Mouse (Mus musculus): ENCODE results near the gene 1600014C10Rik. TPM values are rescaled to one million over a fixed set of nuclear protein-coding genes. Genes with fewer than 3 reads are reported as not detected.

1600014C10Rik gene
- polyA plus RNA-seq, 1 experiment from 2014 or later: 18.2 TPM

DNA sequence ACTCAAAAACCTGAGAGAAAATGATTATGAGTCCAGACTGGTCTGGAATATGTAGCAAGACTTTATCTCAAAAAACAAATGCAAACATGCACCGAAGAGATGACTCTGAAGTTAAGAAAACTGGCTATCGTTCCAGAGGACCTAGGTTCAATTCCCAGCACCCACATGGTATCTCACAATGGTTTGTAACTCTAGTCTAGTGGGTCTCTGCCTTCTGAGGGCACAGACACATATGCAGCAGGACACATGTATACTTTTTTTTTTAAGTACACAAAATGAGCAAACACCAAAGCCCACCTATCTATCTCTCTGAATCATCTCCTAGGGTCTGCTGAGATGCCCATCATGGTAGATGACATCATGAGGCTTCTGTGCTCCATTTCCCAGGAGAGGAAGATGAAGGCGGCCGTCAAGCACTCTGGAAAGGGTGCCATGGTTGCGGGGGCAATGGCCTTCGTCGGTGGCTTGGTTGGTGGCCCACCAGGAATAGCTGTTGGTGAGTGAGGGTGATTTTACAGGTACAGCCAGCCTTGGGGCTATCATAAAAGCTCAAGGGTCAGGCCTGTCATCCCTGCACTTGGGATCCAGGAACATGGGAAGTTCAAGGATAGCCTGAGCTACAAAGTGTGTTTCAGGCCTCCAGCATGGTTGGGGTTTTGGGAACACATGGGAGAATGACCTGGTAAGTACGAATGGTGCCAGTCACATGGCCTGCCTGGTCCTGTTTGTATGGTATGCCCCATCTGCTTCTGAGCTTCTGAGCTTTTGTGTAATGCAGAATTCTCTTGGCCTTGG lies 5.5 kb downstream of the 1600014C10Rik start:
- WGBS: 91% methylated on average over 8 of the region's 8 CpGs
- Histone ChIP-seq H3K4me2 (replicated peaks; ENCODE audit: low read depth) (no peak overlapping the region), H3K4me3 (ENCODE audit: low read depth, low read length) (no peak overlapping the region)

DNA sequence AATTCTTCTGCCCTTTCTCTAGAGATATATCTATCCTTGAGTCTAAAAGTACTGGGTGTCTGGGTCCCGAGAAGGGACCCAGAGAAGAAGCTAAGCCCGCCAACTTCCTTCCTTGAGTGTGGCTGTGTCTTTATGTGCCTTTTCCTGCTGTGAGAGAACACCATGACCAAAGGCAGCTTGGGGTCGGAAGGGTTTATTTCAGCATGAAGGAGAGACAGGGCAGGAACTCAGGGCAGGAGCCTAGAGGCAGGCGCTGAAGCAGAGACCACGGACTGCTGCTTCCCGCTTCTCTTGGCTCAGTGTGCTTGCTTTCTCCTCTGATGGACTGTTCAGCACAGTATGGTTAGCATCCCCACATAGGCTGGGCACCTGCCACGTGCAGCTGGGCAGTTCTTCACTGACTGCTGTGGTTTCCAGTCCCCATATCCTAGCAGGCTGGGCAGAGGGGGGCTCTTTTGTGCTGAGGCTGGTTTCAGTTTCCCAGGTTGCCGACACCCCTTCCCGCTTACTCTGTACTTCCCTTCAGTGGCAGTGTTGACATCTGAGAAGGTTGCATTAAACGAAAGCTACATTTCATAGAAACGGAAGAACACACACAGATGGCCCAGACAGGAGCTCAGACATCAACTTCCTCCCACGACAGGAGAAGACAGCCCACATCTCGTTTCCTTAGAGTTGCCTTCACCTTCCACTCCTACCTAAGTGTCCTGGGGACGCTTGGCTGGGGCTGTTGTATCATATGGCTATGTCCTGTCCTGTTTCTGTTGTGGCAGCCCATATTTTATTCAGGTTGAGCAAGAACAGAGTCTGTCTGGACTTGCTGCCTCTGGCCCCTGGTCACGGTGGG lies 6.3 kb downstream of the 1600014C10Rik start:
- 79% methylated on average over 15 of the region's 15 CpGs for WGBS
- Histone ChIP-seq H3K4me2 (replicated peaks; ENCODE audit: low read depth) (no peak overlapping the region), H3K27ac (ENCODE audit: low read depth, low read length) (no peak overlapping the region), H3K4me1 (replicated peaks; ENCODE audit: control insufficient read depth, insufficient read depth, low read length) (0 out of 2 replicates have a peak, but pooled peaks cover 3% of the 10 kb centered on the region), H3K27me3 (replicated peaks; ENCODE audit: control insufficient read depth, insufficient read depth, low read length) (no peaks in the 10 kb centered on the region), H3K36me3 (ENCODE audit: control insufficient read depth, insufficient read depth) (peaks cover 17% of the 10 kb centered on the region; the same call in 1 of the 2 replicates), H3K9me3 (ENCODE audit: control insufficient read depth) (no peaks in the 10 kb centered on the region), H3K9ac (ENCODE audit: low read depth, low read length) (no peak overlapping the region), H3K4me3 (ENCODE audit: low read depth, low read length) (no peak overlapping the region)
- TF ChIP-seq CTCF (IDR thresholded peaks at IDR 0.05; ENCODE audit: low read depth): no peak
- no peak for ATAC-seq

More for the DNA sequence above, 5.5 kb downstream of the 1600014C10Rik start:
- Histone ChIP-seq H3K27me3 (replicated peaks; ENCODE audit: control insufficient read depth, insufficient read depth, low read length) (no peaks in the 10 kb centered on the region), H3K9ac (ENCODE audit: low read depth, low read length) (no peak overlapping the region), H3K4me1 (replicated peaks; ENCODE audit: control insufficient read depth, insufficient read depth, low read length) (0 out of 2 replicates have a peak, but pooled peaks cover 3% of the 10 kb centered on the region), H3K27ac (ENCODE audit: low read depth, low read length) (no peak overlapping the region), H3K9me3 (ENCODE audit: control insufficient read depth) (no peaks in the 10 kb centered on the region), H3K36me3 (ENCODE audit: control insufficient read depth, insufficient read depth) (peaks cover 17% of the 10 kb centered on the region; the same call in 1 of the 2 replicates)
- no peak for ATAC-seq
- no peak for TF ChIP-seq CTCF (IDR thresholded peaks at IDR 0.05; ENCODE audit: low read depth)

DNA sequence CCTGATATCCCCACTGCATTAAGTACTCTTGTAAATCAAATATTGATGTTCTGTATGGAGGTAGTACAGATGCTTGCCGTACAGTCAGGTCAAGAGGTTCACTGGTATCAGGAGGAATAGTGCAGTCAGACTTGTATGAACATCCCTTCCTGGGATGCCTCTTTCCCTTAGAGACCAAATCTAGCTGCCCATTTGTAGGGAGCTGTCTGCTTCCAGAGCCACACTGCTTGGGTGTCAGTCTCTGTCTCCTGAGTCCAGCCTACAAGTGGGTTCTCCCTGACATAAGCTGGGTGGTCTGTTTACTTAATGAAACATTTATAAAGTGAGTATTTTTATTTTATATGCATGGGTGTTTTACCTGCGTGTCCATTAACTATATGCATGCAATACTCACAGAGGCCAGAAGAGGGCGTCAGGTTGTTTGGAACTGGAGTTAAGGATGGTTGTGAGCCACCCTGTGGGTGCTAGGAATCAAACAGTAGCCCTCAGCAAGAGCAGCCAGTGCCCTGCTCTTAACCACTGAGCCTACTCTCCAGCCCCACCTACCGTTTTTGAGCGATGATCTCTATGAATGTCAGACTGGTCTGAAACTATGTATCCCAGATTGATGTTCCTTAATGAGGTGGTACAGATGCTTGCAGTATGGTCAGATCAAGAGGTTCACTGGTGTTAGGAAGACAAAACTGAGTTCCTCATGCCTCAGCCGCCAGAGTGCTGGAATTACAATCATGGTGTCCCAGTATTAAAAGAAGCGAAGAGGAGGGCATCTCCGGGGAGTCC lies 7.2 kb downstream of the 1600014C10Rik start:
- H3K4me2 ChIP-seq (replicated peaks; ENCODE audit: low read depth): no peak overlapping the region
- H3K27me3 ChIP-seq (replicated peaks; ENCODE audit: control insufficient read depth, insufficient read depth, low read length): no peaks in the 10 kb centered on the region
- H3K9ac ChIP-seq (ENCODE audit: low read depth, low read length): no peak overlapping the region
- 87% methylated on average over 8 of the region's 8 CpGs for WGBS
- TF ChIP-seq CTCF (IDR thresholded peaks at IDR 0.05; ENCODE audit: low read depth): peak; percentile 38
- H3K9me3 ChIP-seq (ENCODE audit: control insufficient read depth): no peaks in the 10 kb centered on the region
- no peak overlapping the region for H3K4me3 ChIP-seq (ENCODE audit: low read depth, low read length)
- no peak for ATAC-seq
- peaks cover 23% of the 10 kb centered on the region; the same call in 1 of the 2 replicates for H3K36me3 ChIP-seq (ENCODE audit: control insufficient read depth, insufficient read depth)
- H3K4me1 ChIP-seq (replicated peaks; ENCODE audit: control insufficient read depth, insufficient read depth, low read length): no peaks in the 10 kb centered on the region
- no peak overlapping the region for H3K27ac ChIP-seq (ENCODE audit: low read depth, low read length)

DNA sequence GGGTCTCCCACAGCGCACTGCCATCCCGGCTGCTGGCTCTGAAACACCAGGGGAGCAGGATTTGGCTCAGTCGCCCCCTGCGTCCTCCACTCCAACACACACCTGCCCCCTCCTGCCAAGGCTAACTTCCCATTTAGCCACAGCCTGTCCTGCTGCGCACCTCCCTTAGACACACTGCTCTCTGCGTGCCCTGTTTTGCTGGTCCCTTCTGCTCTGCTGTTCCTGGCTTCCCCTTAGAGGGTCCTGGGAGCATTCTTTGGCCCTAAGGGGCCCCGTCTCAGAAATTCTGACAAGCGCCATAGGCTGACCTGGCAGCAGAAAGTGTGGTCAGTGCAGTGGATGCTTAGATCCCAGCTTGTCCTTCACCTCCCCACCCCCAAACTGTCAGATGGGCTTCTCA lies 8.1 kb downstream of the 1600014C10Rik start:
- WGBS: 83% methylated on average over 8 of the region's 8 CpGs
- no peaks in the 10 kb centered on the region for H3K27me3 ChIP-seq (replicated peaks; ENCODE audit: control insufficient read depth, insufficient read depth, low read length)
- ATAC-seq: no peak

DNA sequence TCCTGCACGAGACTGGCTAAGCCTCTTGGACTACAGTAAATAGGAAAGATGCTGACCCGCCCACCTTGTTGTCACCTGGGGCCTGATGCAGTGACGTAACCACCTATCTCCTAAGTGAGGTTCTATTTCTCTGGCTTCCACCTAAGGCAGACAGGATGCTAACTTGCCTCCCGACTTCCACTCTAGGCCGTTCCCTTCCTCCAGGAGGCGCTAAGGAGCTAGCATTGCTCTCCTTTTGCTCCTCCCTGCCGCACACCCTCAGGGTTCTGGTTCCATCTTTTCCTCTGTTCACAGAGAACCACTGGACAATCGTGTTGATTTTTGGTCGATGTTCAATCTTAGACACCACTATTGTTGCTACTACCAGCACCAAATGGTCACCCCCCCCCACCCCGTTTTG lies 8.6 kb downstream of the 1600014C10Rik start:
- no peak overlapping the region for H3K4me2 ChIP-seq (replicated peaks; ENCODE audit: low read depth)
- 56% methylated on average over 10 of the region's 10 CpGs for WGBS
- no peak overlapping the region for H3K27ac ChIP-seq (ENCODE audit: low read depth, low read length)
- ATAC-seq: 0 out of 2 replicates have a peak, but pooled peaks have one; percentile 31
- no peak overlapping the region for H3K9ac ChIP-seq (ENCODE audit: low read depth, low read length)
- peaks cover 29% of the 10 kb centered on the region; the same call in 1 of the 2 replicates for H3K36me3 ChIP-seq (ENCODE audit: control insufficient read depth, insufficient read depth)
- no peaks in the 10 kb centered on the region for H3K9me3 ChIP-seq (ENCODE audit: control insufficient read depth)
- H3K4me1 ChIP-seq (replicated peaks; ENCODE audit: control insufficient read depth, insufficient read depth, low read length): no peaks in the 10 kb centered on the region
- no peaks in the 10 kb centered on the region for H3K27me3 ChIP-seq (replicated peaks; ENCODE audit: control insufficient read depth, insufficient read depth, low read length)
- H3K4me3 ChIP-seq (ENCODE audit: low read depth, low read length): no peak overlapping the region
- peak; percentile 65 for TF ChIP-seq CTCF (IDR thresholded peaks at IDR 0.05; ENCODE audit: low read depth)

More for the DNA sequence above, 8.1 kb downstream of the 1600014C10Rik start:
- Histone ChIP-seq H3K9me3 (ENCODE audit: control insufficient read depth) (no peaks in the 10 kb centered on the region), H3K27ac (ENCODE audit: low read depth, low read length) (no peak overlapping the region), H3K4me1 (replicated peaks; ENCODE audit: control insufficient read depth, insufficient read depth, low read length) (no peaks in the 10 kb centered on the region), H3K36me3 (ENCODE audit: control insufficient read depth, insufficient read depth) (peaks cover 27% of the 10 kb centered on the region; the same call in 1 of the 2 replicates), H3K4me3 (ENCODE audit: low read depth, low read length) (no peak overlapping the region), H3K4me2 (replicated peaks; ENCODE audit: low read depth) (no peak overlapping the region), H3K9ac (ENCODE audit: low read depth, low read length) (no peak overlapping the region)
- TF ChIP-seq CTCF (IDR thresholded peaks at IDR 0.05; ENCODE audit: low read depth): no peak

Data from intestine, postnatal 0 days (tissue).